Mouse (Mus musculus) gastrocnemius, adult 18-20 months (tissue): Measurements from ENCODE around the gene Scn3b. TPM values are rescaled to one million over a fixed set of nuclear protein-coding genes. Genes with fewer than 3 reads are reported as not detected.

ENCODE experiments used
- DNase-seq: peaks from one replicate; pipeline ENCODE4 v3.0.0; 2021; ENCODE audit warnings: low spot score
- total RNA-seq, 2 experiments: library from RNA; stranded (reverse); gene quantifications; 2 replicates each; pipeline ENCODE4 v1.2.3; 2021

Scn3b gene
- total RNA-seq, 2 experiments from 2014 or later = 1.1 to 2.3 TPM

GRCm38 (mm10) chr9:40311813-40312212, 42.8 kb downstream of the Scn3b start:
- DNase-seq = no peak

DNA sequence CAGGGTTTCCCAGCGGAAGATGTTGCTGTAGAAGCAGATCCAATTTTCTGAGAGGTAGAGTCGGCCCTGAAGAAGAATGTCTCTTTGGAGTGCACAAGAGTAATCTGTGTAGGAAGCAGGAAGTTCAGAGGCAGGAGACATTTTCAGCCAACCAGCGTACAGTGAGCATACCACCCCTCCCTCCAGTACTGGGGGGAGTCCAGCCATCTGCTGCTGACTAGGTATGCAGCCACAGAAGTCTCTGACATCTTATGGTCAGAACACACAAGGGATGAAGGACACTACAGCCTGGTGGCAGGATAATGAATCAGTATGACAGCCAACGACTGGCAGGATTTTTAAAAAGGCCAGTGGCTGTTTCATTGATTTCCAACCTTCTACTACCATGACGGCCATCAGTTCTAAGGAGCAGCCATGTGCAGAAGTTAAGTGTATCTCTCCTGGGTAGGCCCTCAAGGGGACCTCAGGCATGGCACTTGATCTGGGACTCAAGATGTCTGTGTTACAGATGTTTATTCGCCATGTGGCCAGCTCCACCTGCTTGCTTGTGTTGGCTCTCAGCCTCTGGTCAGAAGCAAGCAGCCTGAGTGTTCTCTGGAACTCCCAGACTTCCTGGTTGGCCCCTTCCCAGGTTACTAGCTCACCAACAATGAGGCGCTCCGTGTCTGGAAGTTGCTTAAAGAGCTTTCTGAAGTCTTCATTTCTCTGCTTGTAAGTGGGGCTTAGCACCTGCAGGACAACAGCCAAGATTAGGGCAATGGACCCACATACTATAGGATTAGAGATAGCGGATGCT, 48.0 kb downstream of the Scn3b start:
- peak; percentile 40 for DNase-seq

- DNase-seq = peak; percentile 62
Measured at GRCm38 (mm10) chr9:40317735-40318134, 48.7 kb downstream of the Scn3b start.

DNA sequence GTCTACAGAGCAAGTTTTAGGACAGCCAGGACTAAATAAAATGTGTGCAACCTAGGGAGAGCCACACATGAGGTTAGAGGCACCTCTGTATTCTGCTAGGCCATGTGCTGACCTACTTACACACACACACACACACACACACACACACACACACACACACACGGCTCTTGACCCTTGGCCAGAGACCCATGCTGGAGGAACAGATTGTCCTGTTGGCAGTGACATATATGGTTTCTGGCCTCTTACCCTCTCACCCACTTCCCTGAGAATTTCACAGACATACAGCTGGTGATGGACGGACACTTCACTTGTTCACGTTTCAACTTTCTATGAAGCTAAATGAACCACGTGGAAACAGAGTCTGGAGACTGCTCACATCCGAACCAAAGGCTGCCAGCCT, 49.8 kb downstream of the Scn3b start:
- peak; percentile 55 for DNase-seq

DNA sequence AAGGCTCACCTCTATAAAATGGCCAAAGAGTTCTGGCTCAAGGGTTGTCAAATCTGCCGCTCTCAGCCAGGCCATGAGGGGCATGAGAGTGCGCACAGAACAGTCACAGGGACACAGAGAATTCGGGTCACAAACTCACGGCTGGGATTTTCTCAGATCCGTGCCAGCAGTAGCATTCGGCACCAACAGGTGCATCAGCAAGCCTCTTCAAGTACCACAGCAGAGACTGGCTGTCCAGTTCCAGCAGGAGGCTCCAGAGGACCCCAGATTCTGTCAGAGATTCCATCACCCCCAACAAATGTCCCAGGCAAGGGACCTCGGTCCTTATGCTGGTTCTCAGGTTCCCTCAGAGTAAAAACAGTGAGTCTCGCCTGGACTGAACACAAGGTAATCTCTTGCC, 51.4 kb downstream of the Scn3b start:
- no peak for DNase-seq

- peak; percentile 93 for DNase-seq
Measured at GRCm38 (mm10) chr9:40320879-40321667, 52.1 kb downstream of the Scn3b start.

DNA sequence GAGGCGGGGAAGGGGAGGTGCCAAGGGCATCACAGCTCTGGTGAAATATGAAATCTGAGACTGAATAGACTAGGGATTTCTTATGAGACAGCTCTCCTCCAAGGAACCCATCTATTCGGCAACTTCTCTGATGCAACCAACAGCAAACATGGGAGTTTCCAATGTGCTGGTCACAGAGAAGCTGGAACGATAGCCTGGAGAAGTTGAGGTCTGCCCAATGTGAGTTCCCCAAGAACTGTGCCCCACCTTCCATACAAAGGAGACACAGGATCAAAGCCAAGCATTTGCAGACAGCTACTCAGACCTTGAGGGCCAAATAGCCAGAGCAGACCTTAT, 52.6 kb downstream of the Scn3b start:
- no peak for DNase-seq

GRCm38 (mm10) chr9:40322372-40322771, 53.4 kb downstream of the Scn3b start:
- DNase-seq = no peak

DNA sequence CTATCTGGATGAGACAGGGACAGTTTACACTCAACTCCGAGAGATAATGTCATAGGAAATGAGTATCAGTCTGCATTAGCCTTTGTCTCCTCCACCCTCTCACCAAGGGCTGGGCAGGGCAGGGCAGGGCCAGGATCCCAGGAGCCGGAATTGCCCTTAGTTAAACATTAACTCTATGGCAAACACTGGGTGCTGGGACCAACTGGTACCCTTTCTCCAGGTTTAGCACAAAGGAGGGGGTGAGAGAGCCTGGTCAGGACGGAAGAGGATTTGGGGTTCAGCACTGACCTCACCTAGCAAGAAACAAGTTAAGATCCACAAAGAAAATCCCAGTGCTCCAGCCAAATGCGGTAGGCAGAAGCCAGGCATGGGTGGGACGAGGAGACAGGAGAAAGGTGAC, 54.2 kb downstream of the Scn3b start:
- no peak for DNase-seq

DNA sequence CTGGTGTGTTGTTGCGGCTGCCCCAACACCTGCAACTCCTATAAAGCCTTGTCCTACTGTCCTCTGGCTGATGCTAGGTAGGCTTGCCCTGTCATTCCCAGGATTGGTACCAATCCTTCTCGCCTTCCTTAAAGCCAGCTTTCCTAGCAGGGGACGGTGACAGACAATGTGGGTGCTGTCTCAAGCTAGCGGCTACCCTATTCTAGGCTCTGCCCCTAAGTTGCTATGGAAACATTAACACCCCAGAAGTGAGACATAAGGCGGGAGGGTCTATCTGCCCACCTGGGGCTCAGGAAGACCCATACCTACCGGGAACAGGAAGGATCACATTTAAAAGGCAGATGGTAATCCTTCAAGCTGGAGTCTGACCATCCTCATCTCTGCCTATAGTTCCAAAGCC, 54.8 kb downstream of the Scn3b start:
- no peak for DNase-seq

- DNase-seq = no peak
Measured at GRCm38 (mm10) chr9:40324232-40324792, 55.3 kb downstream of the Scn3b start.

DNA sequence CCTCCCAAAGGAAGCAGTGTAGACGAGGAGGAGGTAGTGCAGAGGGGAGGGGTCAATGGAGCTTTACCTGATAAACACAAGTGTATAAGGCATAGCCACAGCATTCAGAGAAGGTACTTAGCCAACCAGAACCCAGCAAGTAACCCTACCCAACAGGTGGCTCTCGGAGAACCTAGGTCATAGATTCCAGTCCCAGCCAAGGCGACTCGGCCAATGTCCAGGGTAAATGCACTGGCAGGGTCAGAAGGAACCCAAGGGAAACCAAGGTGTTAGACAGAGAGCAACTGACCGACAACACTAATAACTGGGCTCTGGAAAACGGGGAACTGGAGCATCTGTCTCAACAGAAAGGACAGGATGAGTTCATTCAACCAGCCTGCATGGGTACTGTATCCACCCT, 55.8 kb downstream of the Scn3b start:
- DNase-seq = peak; percentile 63

DNA sequence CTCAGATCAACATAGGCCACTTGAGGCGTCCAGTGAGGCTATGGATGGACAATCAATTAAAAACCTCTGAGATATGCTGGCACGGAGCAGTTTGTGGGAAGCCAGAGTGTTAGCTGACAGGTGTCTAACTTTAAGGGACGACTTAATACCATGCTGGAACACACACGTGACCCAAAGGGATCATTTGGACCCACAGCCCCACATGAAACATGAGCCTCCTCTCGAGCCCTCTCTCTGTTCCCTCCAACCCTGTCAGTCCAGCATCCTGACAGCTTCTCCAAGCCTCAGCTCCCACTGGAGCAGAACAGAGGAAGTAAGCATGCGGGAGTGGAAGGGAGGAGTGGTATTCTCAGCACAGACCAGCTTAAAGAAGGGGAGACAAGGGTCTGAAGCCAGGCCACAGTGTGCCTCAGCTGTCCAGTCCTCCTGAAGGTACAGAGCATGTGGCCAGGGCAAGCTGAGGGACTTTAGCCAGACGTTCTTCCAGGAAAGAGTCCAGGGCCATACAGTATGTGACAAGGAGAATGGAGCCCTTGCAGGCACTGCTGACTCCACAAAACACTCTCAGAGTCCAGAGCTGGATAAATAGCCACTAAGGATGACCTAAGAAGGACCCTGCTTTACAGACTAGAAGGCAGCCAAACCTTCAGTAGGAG, 57.4 kb downstream of the Scn3b start:
- DNase-seq = no peak

DNA sequence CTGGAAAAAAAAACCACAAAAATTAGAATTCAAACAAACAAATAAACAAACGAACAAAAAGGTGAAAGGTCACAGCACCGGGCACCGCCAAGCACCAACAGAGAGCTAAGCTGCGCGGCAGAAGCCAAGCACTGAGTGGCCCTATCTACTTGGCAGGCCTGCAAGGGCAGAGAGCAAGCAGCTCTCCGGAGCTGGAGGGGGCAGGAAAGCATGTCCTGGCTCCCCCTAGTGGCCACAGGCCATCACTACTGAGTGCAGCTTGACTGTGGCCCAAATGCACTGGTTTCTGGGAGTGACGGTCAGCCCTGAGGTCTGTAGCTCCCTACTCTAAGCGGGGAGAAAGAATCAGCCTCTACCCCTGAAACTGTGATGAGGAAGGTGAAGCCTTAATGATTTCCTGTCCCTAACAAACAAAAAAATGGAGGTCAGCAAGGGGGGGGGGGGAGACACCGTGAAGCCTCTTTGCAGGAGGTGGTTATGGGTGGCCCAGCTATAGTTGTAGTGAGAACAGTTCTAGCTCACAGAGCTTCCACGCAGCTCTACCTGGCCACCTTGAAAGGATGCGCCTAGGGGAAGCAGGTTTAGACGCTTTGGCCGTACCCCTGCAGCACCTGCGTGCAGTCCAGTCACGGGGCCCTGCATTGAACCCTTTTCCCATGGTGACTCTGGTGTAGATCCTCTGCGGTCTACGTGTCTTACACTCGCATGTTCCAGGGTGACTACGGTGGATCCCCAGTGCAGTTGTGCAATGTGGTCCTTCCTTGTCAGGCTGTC, 61.8 kb downstream of the Scn3b start:
- DNase-seq = peak; percentile 94

GRCm38 (mm10) chr9:40331411-40332286, 62.6 kb downstream of the Scn3b start:
- DNase-seq = no peak

GRCm38 (mm10) chr9:40332326-40332725, 63.3 kb downstream of the Scn3b start:
- no peak for DNase-seq

- DNase-seq = no peak
Measured at GRCm38 (mm10) chr9:40332731-40333648, 64.0 kb downstream of the Scn3b start.

DNA sequence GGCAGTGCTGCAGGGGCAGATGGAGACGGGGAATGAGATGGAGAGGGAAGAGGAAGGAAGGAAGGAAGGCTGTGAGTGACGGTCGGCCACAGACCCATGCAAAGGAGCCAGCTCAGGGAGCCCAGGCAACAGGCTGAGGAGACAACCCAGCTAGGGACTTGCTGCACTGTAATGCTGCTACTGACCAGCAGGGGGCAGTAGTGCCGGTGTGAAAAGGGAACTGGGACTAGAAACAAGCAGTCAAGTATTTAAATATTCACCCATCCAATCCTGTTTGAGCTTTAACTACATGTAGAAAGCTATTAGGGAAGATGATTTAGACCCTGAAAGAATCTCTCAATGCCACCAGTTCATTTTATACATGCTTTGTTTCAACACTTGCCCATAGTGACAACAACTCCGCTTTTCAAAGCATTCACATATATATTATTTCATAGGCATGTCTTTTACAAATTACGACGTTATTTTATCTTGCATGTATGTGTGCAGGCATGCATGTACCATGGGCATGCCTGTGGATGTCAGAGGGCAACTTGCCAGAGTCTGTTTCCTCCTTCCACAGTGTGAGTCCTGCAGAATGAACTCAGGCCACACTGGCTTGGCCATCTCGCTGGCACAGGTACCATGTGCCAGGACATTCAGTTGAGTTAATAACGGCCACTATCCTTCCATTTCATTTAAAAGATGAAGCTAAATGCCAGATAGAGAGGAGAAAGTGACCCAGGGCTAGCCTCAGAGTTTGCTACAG, 64.8 kb downstream of the Scn3b start:
- DNase-seq = peak; percentile 70
